Mouse (Mus musculus) spleen, postnatal 14 days (tissue): ENCODE measurements around the gene Supt20.

Experiments used
- DNase-seq, 2 experiments: peaks; one replicate each; pipeline ENCODE4 v3.0.0; 2021 to 2022; ENCODE audit warnings: low spot score in 2 of 2

Gene Supt20

GRCm38 (mm10) chr3:54692202-54693055, at the start of gene Supt20:
Gene Supt20 (plus strand): TSS chr3:54692807.
- peak; percentile 83 to 85 for DNase-seq

- DNase-seq, result no peak
Observed at GRCm38 (mm10) chr3:54642851-54643250, 49.8 kb upstream of the Supt20 start.

GRCm38 (mm10) chr3:54647583-54647982, 45.0 kb upstream of the Supt20 start:
- DNase-seq, result no peak

DNA sequence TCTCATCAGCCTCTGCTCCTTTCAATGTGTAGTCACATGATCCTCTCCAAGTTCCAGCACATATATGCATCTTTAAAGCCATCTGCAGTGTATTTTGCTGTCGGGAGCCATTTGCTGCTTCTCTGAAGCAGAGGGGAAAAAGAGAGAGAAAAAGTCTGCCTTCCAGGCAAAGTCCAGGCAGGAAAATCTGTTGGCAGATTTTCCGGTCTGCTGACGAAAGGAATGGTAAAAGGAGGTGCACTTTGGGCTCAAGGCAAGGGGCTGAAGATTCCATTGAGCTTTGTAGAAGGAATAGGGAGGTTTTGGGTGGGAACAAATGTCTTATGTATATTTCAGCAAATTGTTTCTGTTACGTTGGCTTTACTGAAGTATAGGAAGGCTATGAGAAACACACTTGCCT, 41.0 kb upstream of the Supt20 start:
- DNase-seq, result no peak

- DNase-seq, result no peak
Observed at GRCm38 (mm10) chr3:54654169-54654568, 38.4 kb upstream of the Supt20 start.

DNA sequence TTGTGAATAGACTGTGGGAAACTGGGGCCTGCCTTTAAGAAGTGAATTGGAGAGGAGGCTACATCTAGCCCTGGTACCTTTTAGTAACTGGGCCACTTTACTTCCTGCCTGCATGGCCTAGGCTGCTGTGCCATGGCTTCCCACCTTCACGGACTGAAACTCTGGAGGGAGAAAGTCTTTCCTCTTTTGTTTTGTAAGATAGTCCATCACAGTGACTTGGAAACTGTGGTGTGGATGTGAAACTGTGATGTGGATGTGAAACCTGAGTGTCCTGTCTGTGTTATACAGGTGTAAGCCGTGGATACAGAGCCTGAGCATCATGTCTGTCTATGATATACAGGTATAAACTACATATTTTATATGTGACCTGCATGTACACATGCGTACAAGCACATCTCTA, 35.5 kb upstream of the Supt20 start:
- no peak for DNase-seq

GRCm38 (mm10) chr3:54657888-54658626, 34.5 kb upstream of the Supt20 start:
- no peak for DNase-seq

DNA sequence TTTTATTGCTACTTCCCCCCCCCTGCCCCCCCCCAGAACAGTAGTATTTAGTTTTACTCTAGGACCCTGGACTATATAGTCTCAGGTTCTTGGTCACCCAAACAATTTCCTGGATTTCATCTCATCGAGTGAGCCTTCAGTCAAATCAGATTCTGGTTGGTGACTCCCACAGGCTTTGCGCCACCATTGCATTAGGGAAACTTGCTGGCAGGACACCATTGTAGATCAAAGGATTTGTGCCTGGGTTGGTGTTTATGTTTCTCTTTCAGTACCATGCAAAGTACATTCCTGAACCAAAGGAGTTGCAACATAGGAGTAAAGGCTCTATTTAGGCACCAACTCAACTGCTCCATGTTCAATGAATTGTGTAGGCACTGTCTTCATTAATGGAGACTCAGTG, 32.9 kb upstream of the Supt20 start:
- no peak for DNase-seq

- DNase-seq, result no peak
Observed at GRCm38 (mm10) chr3:54662411-54662810, 30.2 kb upstream of the Supt20 start.

- no peak for DNase-seq
Observed at GRCm38 (mm10) chr3:54668141-54668540, 24.5 kb upstream of the Supt20 start.

DNA sequence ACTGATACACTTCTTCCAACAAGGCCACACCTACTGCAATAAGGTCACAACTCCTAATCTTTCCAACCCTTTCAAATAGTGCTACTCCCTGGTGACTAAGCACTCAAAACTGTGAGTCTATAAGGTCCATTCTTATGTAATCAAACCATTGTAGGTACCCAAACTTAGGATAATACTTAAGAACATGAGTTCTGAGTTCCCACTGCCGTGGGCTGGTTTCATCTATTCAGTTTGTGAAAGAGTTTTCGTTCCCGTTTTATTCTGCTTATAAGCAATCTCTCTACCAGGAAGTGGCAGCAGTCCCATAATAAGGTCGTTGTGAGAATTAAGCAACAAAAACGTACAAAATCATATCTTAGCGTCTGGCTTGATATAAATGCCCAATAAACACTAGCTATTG, 23.9 kb upstream of the Supt20 start:
- DNase-seq, result no peak

GRCm38 (mm10) chr3:54669559-54669958, 23.0 kb upstream of the Supt20 start:
- DNase-seq, result no peak

DNA sequence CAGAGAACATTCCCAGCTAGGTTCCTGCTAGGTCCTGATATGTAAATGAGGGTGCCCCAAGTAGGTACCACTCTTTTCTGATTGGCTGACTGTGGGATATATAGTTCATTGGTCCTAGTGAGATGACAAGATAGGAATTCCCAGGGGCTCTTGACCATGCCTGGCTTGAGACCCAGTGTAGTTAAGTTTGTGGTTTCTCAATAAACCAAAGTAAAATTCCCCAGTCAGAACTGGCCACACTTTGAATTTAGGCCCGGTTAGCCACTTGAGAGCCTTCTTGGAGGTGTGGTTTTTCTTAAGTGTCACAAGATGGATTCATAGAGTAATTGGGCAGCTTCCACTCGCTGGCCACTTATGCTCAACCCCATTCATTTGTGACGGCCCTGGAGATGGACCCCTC, 20.5 kb upstream of the Supt20 start:
- DNase-seq, result no peak

- DNase-seq, result no peak
Observed at GRCm38 (mm10) chr3:54672557-54673529, 19.8 kb upstream of the Supt20 start.

- no peak for DNase-seq
Observed at GRCm38 (mm10) chr3:54676818-54677217, 15.8 kb upstream of the Supt20 start.

GRCm38 (mm10) chr3:54681310-54682204, 11.1 kb upstream of the Supt20 start:
- DNase-seq, result no peak

DNA sequence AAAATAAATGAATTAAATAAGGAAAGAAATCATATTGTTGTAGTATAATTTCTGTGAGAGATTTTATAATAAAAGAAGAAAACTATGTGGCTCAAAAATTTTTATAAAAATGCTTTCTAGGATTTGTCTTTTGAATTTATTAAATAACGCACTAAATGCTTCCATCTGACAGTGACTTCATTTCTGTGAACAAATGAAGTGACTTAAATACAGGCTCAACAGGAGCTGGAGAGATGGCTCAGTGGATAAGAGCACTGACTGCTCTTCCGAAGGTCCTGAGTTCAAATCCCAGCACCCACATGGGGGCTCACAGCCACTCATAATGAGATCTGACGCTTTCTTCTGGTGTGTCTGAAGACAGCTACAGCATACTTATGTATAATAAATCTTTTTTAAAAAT, 7.4 kb upstream of the Supt20 start:
- DNase-seq, result no peak

GRCm38 (mm10) chr3:54687245-54687644, 5.4 kb upstream of the Supt20 start:
- DNase-seq, result no peak

- no peak for DNase-seq
Observed at GRCm38 (mm10) chr3:54689091-54689490, 3.5 kb upstream of the Supt20 start.

- DNase-seq, result no peak
Observed at GRCm38 (mm10) chr3:54693056-54693415, 429 bp downstream of the Supt20 start.

DNA sequence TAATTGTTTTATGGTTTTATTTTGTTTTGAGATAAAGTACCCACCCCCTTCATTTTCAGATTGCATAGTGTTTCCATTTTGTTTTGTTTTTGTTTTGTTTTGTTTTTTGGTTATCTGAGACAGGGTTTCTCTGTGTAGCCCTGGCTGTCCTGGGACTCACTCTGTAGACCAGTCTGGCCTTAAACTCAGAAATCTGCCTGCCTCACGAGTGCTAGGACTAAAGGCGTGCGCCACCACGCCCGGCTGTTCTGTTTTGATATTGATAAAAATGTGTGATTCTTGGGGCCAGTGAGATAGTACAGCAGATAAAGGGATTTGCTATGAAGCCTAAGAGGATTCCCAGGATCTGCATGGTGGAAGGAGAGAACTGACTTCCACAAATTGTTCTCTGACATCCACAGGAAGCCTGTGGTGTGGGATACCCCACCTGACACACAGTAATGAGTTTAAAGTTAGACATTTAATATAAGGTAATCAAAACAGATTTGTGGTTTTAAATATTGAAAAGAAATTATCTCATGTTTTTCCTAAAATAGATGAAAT, 7.2 kb downstream of the Supt20 start:
- no peak for DNase-seq
